Mouse (Mus musculus): ENCODE results near the gene Prkce. TPM values are rescaled to one million over a fixed set of nuclear protein-coding genes. Genes with fewer than 3 reads are reported as not detected.

Gene Prkce
- polyA plus RNA-seq, 1 experiment from 2014 or later: 2.0 TPM

- Histone ChIP-seq H3K9ac (replicated peaks) (no peak overlapping the region), H3K4me2 (ENCODE audit: low read depth, low read length) (no peak overlapping the region)
These were observed 76.8 kb downstream of the Prkce start for GRCm38 (mm10) chr17:86244397-86244796.

GRCm38 (mm10) chr17:86248832-86249231 is 81.2 kb downstream of the Prkce start:
- DNase-seq (no peak), ATAC-seq (no peak)
- WGBS (ENCODE audit: insufficient replicate concordance): 81% methylated on average over 8 of the region's 8 CpGs
- TF ChIP-seq CTCF (IDR thresholded peaks at IDR 0.05; ENCODE audit: low read depth) (no peak), EP300 (IDR thresholded peaks at IDR 0.05; ENCODE audit: low read depth) (no peak)
- Histone ChIP-seq H3K4me2 (ENCODE audit: low read depth, low read length) (no peak overlapping the region), H3K36me3 (replicated peaks; ENCODE audit: insufficient read depth, low read length) (no peaks in the 10 kb centered on the region), H3K4me3 (ENCODE audit: low read depth, low read length) (no peak overlapping the region), H3K4me1 (ENCODE audit: insufficient read depth) (no peaks in the 10 kb centered on the region), H3K27me3 (ENCODE audit: insufficient read depth, low read length) (no peaks in the 10 kb centered on the region), H3K9me3 (ENCODE audit: low read length) (no peaks in the 10 kb centered on the region), H3K27ac (ENCODE audit: low read depth) (no peak overlapping the region), H3K9ac (replicated peaks) (no peak overlapping the region)

More at GRCm38 (mm10) chr17:86244397-86244796, 76.8 kb downstream of the Prkce start:
- DNase-seq: no peak
- no peak overlapping the region for H3K4me3 ChIP-seq (ENCODE audit: low read depth, low read length)
- H3K36me3 ChIP-seq (replicated peaks; ENCODE audit: insufficient read depth, low read length): no peaks in the 10 kb centered on the region
- 74% methylated on average over 5 of the region's 5 CpGs for WGBS (ENCODE audit: insufficient replicate concordance)
- TF ChIP-seq CTCF (IDR thresholded peaks at IDR 0.05; ENCODE audit: low read depth) (no peak), EP300 (IDR thresholded peaks at IDR 0.05; ENCODE audit: low read depth) (no peak)
- H3K4me1 ChIP-seq (ENCODE audit: insufficient read depth): no peaks in the 10 kb centered on the region
- no peaks in the 10 kb centered on the region for H3K27me3 ChIP-seq (ENCODE audit: insufficient read depth, low read length)
- no peaks in the 10 kb centered on the region for H3K9me3 ChIP-seq (ENCODE audit: low read length)
- H3K27ac ChIP-seq (ENCODE audit: low read depth): no peak overlapping the region
- ATAC-seq: no peak

- no peaks in the 10 kb centered on the region for H3K36me3 ChIP-seq (replicated peaks; ENCODE audit: insufficient read depth, low read length)
- no peak overlapping the region for H3K27ac ChIP-seq (ENCODE audit: low read depth)
- H3K4me1 ChIP-seq (ENCODE audit: insufficient read depth): no peaks in the 10 kb centered on the region
- WGBS (ENCODE audit: insufficient replicate concordance): 68% methylated on average over 21 of the region's 21 CpGs
- no peaks in the 10 kb centered on the region for H3K9me3 ChIP-seq (ENCODE audit: low read length)
- no peak overlapping the region for H3K9ac ChIP-seq (replicated peaks)
- no peak for DNase-seq
- no peak overlapping the region for H3K4me2 ChIP-seq (ENCODE audit: low read depth, low read length)
- H3K4me3 ChIP-seq (ENCODE audit: low read depth, low read length): no peak overlapping the region
- ATAC-seq: no peak
- TF ChIP-seq CTCF (IDR thresholded peaks at IDR 0.05; ENCODE audit: low read depth): no peak
- TF ChIP-seq EP300 (IDR thresholded peaks at IDR 0.05; ENCODE audit: low read depth): no peak
- H3K27me3 ChIP-seq (ENCODE audit: insufficient read depth, low read length): no peaks in the 10 kb centered on the region
These were observed 82.2 kb downstream of the Prkce start for GRCm38 (mm10) chr17:86249499-86250405.

GRCm38 (mm10) chr17:86250406-86250905 is 82.9 kb downstream of the Prkce start:
- TF ChIP-seq EP300 (IDR thresholded peaks at IDR 0.05; ENCODE audit: low read depth): no peak
- no peak for TF ChIP-seq CTCF (IDR thresholded peaks at IDR 0.05; ENCODE audit: low read depth)
- ATAC-seq: no peak
- H3K9me3 ChIP-seq (ENCODE audit: low read length): no peaks in the 10 kb centered on the region

GRCm38 (mm10) chr17:86253884-86254283 is 86.3 kb downstream of the Prkce start:
- no peak overlapping the region for H3K9ac ChIP-seq (replicated peaks)
- no peak overlapping the region for H3K27ac ChIP-seq (ENCODE audit: low read depth)
- H3K4me2 ChIP-seq (ENCODE audit: low read depth, low read length): no peak overlapping the region
- no peak for TF ChIP-seq EP300 (IDR thresholded peaks at IDR 0.05; ENCODE audit: low read depth)
- no peak for TF ChIP-seq CTCF (IDR thresholded peaks at IDR 0.05; ENCODE audit: low read depth)
- 86% methylated on average over 9 of the region's 9 CpGs for WGBS (ENCODE audit: insufficient replicate concordance)
- ATAC-seq (no peak), DNase-seq (no peak)
- no peaks in the 10 kb centered on the region for H3K36me3 ChIP-seq (replicated peaks; ENCODE audit: insufficient read depth, low read length)
- no peak overlapping the region for H3K4me3 ChIP-seq (ENCODE audit: low read depth, low read length)
- H3K27me3 ChIP-seq (ENCODE audit: insufficient read depth, low read length): no peaks in the 10 kb centered on the region
- no peaks in the 10 kb centered on the region for H3K9me3 ChIP-seq (ENCODE audit: low read length)
- no peaks in the 10 kb centered on the region for H3K4me1 ChIP-seq (ENCODE audit: insufficient read depth)

More at GRCm38 (mm10) chr17:86250406-86250905, 82.9 kb downstream of the Prkce start:
- no peak overlapping the region for H3K9ac ChIP-seq (replicated peaks)
- no peaks in the 10 kb centered on the region for H3K36me3 ChIP-seq (replicated peaks; ENCODE audit: insufficient read depth, low read length)
- no peaks in the 10 kb centered on the region for H3K27me3 ChIP-seq (ENCODE audit: insufficient read depth, low read length)
- no peak overlapping the region for H3K4me2 ChIP-seq (ENCODE audit: low read depth, low read length)
- WGBS (ENCODE audit: insufficient replicate concordance): 75% methylated on average over 7 of the region's 7 CpGs
- H3K4me3 ChIP-seq (ENCODE audit: low read depth, low read length): no peak overlapping the region
- no peaks in the 10 kb centered on the region for H3K4me1 ChIP-seq (ENCODE audit: insufficient read depth)
- DNase-seq: no peak
- H3K27ac ChIP-seq (ENCODE audit: low read depth): no peak overlapping the region

GRCm38 (mm10) chr17:86254285-86254684 is 86.7 kb downstream of the Prkce start:
- ATAC-seq: no peak
- Histone ChIP-seq H3K27ac (ENCODE audit: low read depth) (no peak overlapping the region), H3K4me2 (ENCODE audit: low read depth, low read length) (no peak overlapping the region), H3K9ac (replicated peaks) (no peak overlapping the region), H3K4me1 (ENCODE audit: insufficient read depth) (no peaks in the 10 kb centered on the region), H3K9me3 (ENCODE audit: low read length) (no peaks in the 10 kb centered on the region), H3K27me3 (ENCODE audit: insufficient read depth, low read length) (no peaks in the 10 kb centered on the region), H3K36me3 (replicated peaks; ENCODE audit: insufficient read depth, low read length) (no peaks in the 10 kb centered on the region), H3K4me3 (ENCODE audit: low read depth, low read length) (no peak overlapping the region)
- TF ChIP-seq EP300 (IDR thresholded peaks at IDR 0.05; ENCODE audit: low read depth) (no peak), CTCF (IDR thresholded peaks at IDR 0.05; ENCODE audit: low read depth) (no peak)
- WGBS (ENCODE audit: insufficient replicate concordance): 89% methylated on average over 8 of the region's 8 CpGs
- no peak for DNase-seq
